7 mouse cellular contexts compared by ENCODE assay signal in the genomic region with DNA sequence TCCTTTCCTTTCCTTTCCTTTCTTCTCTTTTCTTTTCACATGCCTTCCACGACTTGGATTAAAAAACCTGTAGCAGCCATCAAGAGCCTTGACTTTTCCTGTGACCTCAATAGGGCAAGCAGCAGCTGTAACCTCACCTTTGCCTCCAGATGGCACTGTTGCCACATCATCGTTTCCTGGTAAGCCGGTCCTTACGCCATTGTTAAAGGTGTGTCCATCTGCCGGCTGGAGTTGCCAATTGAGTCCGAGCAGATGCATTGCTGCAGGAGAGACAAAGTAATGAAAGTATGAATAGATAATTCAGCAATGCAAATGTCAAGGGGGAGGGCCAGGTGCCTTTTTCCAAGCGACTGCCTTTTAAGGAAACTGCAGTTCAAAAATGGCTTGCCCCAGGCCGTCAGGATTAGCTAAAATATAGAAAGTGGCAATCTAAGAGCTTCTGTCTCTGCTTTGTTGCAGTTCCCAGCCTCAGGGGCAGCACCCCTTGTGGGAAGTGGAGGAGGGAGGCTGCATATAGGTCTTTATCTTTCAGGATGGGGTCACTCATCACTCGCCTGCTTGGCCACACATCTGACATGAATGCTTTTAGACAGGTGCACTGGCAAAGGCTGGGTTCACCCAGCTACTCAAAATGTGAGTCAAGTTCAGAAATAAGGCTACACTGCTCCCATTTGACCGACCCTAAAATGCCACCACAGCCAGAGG.
DNase-seq lines count a peak whose midpoint lies in the region; ATAC-seq lines count a peak whose summit lies in the region.

No protein-coding gene starts in this region.

- peak; percentile 78 for ATAC-seq in megakaryocyte-erythroid progenitor cell, adult 5-6 weeks (replicated peaks; ENCODE audit: low FRiP score, low TSS enrichment, poor library complexity, severe bottlenecking)

- DNase-seq in adrenal gland, postnatal 14 days: peak; percentile 86
- DNase-seq in embryo, embryonic 10.5 days (ENCODE audit: low spot score): peak; percentile 95
- DNase-seq in gastrocnemius, postnatal 25 days: peak; percentile 30
- DNase-seq in hindlimb bud, embryonic 11.5 days (ENCODE audit: extremely low spot score, low read depth, low spot score): peak; percentile 82
- peak; percentile 59 to 75 for DNase-seq in left cerebral cortex, adult 8-10 months (ENCODE audit: low spot score in 2 of 2)
- DNase-seq in right cerebral cortex, postnatal 4 days: peak; percentile 72

Comparison
In these comparisons a context has a peak if more than half of its experiments do, and no peak if none do; other contexts are left out.
1. Peak in every context shown above with its lines: DNase-seq and ATAC-seq.
2. DNase-seq: peak in every context shown above with its lines; median percentile 95 in embryo, embryonic 10.5 days; 86 in adrenal gland, postnatal 14 days; 82 in hindlimb bud, embryonic 11.5 days; 72 in right cerebral cortex, postnatal 4 days; 67 in left cerebral cortex, adult 8-10 months; 30 in gastrocnemius, postnatal 25 days.